Mouse (Mus musculus) heart, embryonic 10.5 days (tissue): ENCODE results near the gene Pou6f1. TPM values are rescaled to one million over a fixed set of nuclear protein-coding genes. Genes with fewer than 3 reads are reported as not detected.
"Not testable (repeated sequence)": the region's sequence is repeated elsewhere in the genome, so short reads cannot be mapped to it uniquely, and the experiment has no call there.

ENCODE experiments used
- DNase-seq: peaks from one replicate; pipeline ENCODE4 v3.0.0-alpha.2; 2017; ENCODE audit warnings: low spot score
- H3K27ac ChIP-seq: fragments of 300-500 bp; sonication (generic); 2 replicates; pipeline ENCODE4 v1.5.1; 2016; ENCODE audit warnings: mild to moderate bottlenecking
- H3K27me3 ChIP-seq: fragments of 300-500 bp; sonication (generic); 2 replicates; pipeline ENCODE4 v1.6.1; 2016; ENCODE audit warnings: mild to moderate bottlenecking; ENCODE audit not compliant: poor library complexity, insufficient read depth, severe bottlenecking
- H3K36me3 ChIP-seq: fragments of 300-500 bp; sonication (generic); 2 replicates; pipeline ENCODE4 v1.6.1; 2016; ENCODE audit warnings: mild to moderate bottlenecking, moderate library complexity
- H3K4me1 ChIP-seq: fragments of 300-500 bp; sonication (generic); 2 replicates; pipeline ENCODE4 v1.6.1; 2016; ENCODE audit warnings: mild to moderate bottlenecking
- H3K4me3 ChIP-seq: fragments of 300-500 bp; sonication (generic); 2 replicates; pipeline ENCODE4 v1.5.1; 2016; ENCODE audit warnings: mild to moderate bottlenecking, moderate library complexity
- H3K9me3 ChIP-seq: fragments of 300-500 bp; sonication (generic); 2 replicates; pipeline ENCODE4 v1.6.1; 2016; ENCODE audit warnings: mild to moderate bottlenecking, moderate library complexity
- WGBS: fragments of 180-500 bp; shearing (Covaris S2); methylation state at CpG from one replicate; pipeline ENCODE4 v1.1.7; 2016; 5-methylcytosine and 5-hydroxymethylcytosine counted together
- polyA plus RNA-seq: library from polyadenylated mRNA; unstranded; fragments of >200 nt; fragmentation: Nextera tagmentation; extraction: Ambion mirVana; gene quantifications from 2 replicates; pipeline ENCODE4 v1.2.1, GENCODE M21; 2016

The Pou6f1 gene
- polyA plus RNA-seq, 1 experiment from 2014 or later: 2.0 TPM

DNA sequence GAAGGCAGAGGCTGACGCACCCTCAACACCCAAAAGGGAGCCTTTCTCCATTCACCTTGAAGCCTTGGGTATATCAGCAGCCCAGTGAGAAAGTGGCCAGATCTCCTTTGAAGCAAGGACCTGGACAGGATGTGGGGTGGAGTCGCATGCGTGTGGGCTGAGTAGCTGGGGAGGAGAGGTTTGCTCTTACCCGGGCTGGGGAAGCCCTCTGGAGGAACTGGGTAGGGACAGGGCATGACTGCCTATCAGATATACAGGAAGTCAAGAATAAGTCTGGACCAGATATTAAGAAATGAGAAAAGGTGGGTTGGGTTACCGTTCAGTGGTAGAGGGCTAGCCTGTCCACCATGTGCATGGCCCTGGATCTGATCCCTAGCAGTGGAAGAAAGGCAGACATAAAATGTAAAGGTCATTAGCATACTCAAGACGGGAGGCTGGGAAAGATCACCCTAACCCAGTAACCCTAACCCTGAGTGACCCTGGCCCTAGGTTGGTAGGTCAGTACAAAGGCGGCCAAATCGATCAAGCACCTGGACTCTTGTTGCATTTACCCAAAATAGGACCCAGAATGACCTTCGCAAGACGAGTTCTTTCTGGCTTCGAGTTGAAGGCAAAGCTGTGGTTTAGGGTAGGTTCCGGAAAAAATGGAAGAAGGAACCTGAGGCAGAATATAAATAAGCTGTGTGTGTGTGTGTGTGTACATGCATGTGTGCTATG is 31.8 kb upstream of the Pou6f1 start:
- WGBS: 75% methylated on average over 12 of the region's 12 CpGs
- Histone ChIP-seq H3K4me3 (no peak overlapping the region), H3K4me1 (peaks cover 29% of the 10 kb centered on the region), H3K27ac (no peak overlapping the region), H3K9me3 (no peaks in the 10 kb centered on the region), H3K36me3 (no peaks in the 10 kb centered on the region), H3K27me3 (peaks cover 31% of the 10 kb centered on the region)
- DNase-seq: no peak

DNA sequence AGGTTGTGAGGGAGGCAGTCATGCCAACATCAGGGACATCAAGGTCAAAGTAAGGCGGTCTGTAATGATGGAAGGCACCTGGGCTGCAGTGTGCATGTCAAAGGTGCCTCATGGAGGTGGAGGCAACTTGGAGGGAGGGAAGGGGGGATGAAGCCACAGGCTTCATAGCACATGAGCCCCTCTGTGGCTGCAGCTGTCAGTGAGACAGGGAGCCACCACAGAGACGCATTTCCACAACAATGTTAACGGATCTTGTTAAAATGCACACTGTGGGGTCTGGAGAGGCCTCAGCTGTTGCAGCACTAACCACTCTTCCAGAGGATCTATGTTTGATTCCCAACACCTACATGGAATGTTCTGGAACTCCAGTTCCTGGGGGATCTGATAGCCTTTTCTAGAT is 30.3 kb upstream of the Pou6f1 start:
- Histone ChIP-seq H3K9me3 (no peaks in the 10 kb centered on the region), H3K36me3 (no peaks in the 10 kb centered on the region), H3K27ac (no peak overlapping the region), H3K27me3 (peaks cover 16% of the 10 kb centered on the region), H3K4me3 (no peak overlapping the region), H3K4me1 (peaks cover 19% of the 10 kb centered on the region)
- 76% methylated on average over 3 of the region's 3 CpGs for WGBS
- no peak for DNase-seq

DNA sequence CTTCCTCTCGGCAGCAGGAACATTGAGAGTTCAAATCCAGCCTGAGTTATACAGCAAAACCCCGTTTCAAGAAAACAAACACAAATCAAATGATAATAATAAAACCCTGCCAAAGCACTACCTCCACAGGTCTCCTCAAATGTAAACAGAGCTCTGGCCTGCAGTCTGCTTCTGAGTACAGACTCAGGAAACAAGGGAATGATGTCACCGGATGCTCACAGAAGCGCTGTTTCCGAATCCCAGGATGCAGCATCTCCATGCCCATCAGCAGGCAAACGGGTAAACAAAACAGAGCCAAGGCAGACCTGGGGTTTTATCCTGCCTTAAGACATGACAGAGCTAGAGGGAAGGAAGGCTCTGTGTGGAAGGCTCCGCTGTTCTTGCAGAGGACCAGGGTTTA is 29.0 kb upstream of the Pou6f1 start:
- no peak for DNase-seq
- peaks cover 5% of the 10 kb centered on the region; the same call in 1 of the 2 replicates for H3K27me3 ChIP-seq
- H3K27ac ChIP-seq: peak overlapping the region; percentile 57; the same call in 1 of the 2 replicates
- H3K9me3 ChIP-seq: no peaks in the 10 kb centered on the region
- no peak overlapping the region for H3K4me3 ChIP-seq
- 47% methylated on average over 7 of the region's 7 CpGs for WGBS
- no peaks in the 10 kb centered on the region for H3K36me3 ChIP-seq
- H3K4me1 ChIP-seq: peaks cover 21% of the 10 kb centered on the region

DNA sequence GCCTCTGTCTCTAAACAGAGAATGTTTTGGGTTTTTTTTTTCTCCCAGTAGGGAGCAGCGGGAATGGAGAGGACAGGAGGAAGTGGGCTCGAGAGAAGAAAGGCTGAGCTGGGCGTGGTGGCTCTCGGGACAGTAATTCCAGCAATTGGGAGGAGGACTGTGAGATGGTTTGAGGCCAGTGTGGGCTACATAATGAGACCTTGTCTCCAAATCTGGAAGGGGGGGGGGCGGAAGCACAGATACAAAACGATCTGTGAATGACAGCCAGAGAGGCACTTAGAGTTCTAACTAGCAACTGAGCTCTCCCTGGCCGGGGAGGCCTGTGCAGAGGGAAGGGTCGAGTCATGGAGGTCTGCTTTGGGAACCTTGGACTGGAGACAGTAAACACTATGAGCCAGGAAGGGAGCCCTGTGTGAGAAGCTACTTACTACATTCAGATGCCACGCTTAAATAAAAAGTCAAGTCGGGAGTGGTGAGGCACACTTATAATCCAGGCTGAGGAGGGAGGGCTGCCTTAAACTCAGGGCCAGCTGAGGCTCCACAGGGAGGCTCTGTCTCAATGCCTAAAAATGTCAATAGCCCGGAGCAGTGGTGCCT is 28.1 kb upstream of the Pou6f1 start:
- 8% methylated on average over 11 of the region's 11 CpGs for WGBS
- Histone ChIP-seq H3K27me3 (no peaks in the 10 kb centered on the region), H3K9me3 (no peaks in the 10 kb centered on the region), H3K36me3 (no peaks in the 10 kb centered on the region), H3K27ac (peak overlapping the region; percentile 57; the same call in 1 of the 2 replicates), H3K4me1 (peaks cover 18% of the 10 kb centered on the region), H3K4me3 (peak overlapping the region; percentile 29; the same call in 1 of the 2 replicates)
- no peak for DNase-seq

DNA sequence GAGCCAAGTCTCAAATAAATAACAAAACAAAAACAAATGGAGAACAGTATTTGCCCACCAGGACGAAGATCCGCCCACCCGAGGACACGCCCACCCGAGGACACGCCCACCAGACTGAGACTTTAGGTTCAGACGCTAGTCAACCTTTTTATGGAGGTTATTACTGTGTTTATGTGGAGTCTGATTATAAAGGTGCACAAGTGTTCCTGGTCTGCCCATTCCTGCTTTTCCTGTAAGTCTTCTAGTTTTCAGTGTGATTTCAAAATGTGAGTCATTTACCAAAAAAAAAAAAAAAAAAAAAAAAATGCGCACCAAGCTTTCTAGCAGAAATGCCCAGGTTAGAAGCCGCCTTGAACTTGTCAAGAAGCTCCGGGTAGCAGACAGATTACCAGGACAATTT is 27.5 kb upstream of the Pou6f1 start:
- H3K27ac ChIP-seq: 0 out of 2 replicates have a peak overlapping the region, but pooled peaks have one; percentile 57
- no peaks in the 10 kb centered on the region for H3K9me3 ChIP-seq
- 18% methylated on average over 10 of the region's 10 CpGs for WGBS
- no peaks in the 10 kb centered on the region for H3K27me3 ChIP-seq
- no peak overlapping the region for H3K4me3 ChIP-seq
- 0 out of 2 replicates have a peak, but pooled peaks cover 2% of the 10 kb centered on the region for H3K36me3 ChIP-seq
- no peak for DNase-seq
- H3K4me1 ChIP-seq: peaks cover 12% of the 10 kb centered on the region

DNA sequence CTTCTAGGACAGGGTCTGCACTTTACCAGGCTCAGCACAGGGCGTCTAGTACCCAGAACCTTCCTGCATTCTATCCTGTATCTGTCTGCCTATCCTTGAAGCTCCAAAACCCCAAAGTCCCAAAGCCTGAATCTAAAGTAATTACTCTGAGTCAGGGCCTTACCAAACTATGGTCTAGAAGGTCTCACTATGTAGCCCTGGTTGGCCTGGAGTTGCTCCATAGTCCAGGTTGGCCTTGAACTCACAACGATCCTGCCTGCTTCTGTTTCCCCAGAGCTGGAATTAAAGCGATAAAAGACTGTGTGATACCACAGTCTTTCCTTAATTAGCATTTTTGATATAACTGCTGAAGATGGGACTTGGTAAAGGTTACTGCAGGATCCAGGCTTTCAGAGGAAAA is 24.7 kb upstream of the Pou6f1 start:
- H3K27ac ChIP-seq: no peak overlapping the region
- no peak for DNase-seq
- 88% methylated on average over 3 of the region's 3 CpGs for WGBS
- H3K9me3 ChIP-seq: no peaks in the 10 kb centered on the region
- peaks cover 17% of the 10 kb centered on the region for H3K36me3 ChIP-seq
- H3K27me3 ChIP-seq: no peaks in the 10 kb centered on the region
- H3K4me3 ChIP-seq: no peak overlapping the region
- H3K4me1 ChIP-seq: peaks cover 12% of the 10 kb centered on the region

DNA sequence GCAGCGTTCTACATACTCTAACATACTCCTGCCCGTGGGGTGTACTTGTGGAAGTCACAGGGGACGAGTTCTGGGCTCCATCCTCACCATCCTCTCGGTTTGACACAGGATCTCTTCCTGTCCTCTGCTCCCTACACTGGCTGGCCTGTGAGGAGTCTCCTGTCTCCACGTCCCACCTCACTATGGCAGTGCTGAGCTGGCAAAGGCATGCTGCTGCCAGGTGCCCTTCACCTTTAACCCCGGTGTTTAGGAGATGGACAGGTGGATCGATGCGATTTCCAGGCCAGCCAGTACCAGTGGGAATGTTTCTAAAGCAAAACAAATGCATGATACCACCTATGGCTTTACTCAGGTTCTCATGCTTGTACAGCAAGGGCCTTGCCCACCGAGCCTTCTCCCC is 24.0 kb upstream of the Pou6f1 start:
- Histone ChIP-seq H3K27me3 (no peaks in the 10 kb centered on the region), H3K4me3 (no peak overlapping the region), H3K36me3 (peaks cover 24% of the 10 kb centered on the region), H3K27ac (no peak overlapping the region), H3K4me1 (peaks cover 12% of the 10 kb centered on the region), H3K9me3 (no peaks in the 10 kb centered on the region)
- no peak for DNase-seq
- 80% methylated on average over 9 of the region's 9 CpGs for WGBS

DNA sequence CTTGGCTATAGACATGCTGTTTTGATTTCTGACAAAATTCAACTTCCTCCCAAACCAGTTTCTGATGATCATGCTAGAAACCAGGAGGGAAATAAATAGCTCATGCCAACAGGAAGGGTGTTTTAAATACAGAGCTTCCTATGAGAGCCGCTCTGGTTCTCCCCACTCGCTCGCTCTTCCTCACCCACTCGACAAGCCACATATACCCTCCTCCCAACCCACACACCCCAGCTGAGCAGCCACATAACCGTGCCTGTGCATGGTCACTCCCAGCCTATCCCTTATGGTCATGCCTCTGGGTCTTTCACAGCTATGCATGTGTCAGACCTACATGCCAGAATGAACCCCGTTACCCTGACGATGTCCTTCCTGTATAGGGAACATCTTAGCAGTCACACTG is 22.4 kb upstream of the Pou6f1 start:
- WGBS: 88% methylated on average over 7 of the region's 7 CpGs
- no peak overlapping the region for H3K27ac ChIP-seq

DNA sequence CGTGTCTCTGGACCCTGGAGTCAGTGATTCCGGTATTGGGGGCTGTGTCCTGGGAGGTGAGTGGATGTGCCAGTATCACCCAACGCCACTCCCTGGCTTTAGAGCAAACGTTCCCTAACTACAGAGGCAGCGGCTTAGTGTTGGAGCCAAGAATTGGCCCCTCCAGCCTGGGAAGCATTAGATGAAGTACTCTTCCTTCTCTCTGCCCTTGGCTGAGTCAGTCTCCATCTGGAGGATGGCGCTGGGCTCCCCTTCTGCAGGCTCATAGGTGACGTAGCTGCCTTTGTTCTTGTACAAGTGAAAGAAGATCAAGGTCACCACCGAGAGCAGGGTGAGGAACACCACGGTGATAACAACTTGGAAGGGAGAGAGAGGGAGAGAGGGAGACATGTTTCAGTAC is 21.9 kb upstream of the Pou6f1 start:
- DNase-seq, H3K9me3 ChIP-seq, H3K4me1 ChIP-seq, H3K27me3 ChIP-seq, H3K4me3 ChIP-seq, H3K27ac ChIP-seq: not testable (repeated sequence)
- H3K36me3 ChIP-seq: peaks cover 38% of the 10 kb centered on the region
- WGBS: 65% methylated on average over 9 of the region's 9 CpGs

More for the DNA sequence above, 22.4 kb upstream of the Pou6f1 start:
- H3K4me3 ChIP-seq: no peak overlapping the region
- peaks cover 3% of the 10 kb centered on the region for H3K4me1 ChIP-seq
- H3K36me3 ChIP-seq: peaks cover 38% of the 10 kb centered on the region
- no peaks in the 10 kb centered on the region for H3K9me3 ChIP-seq
- H3K27me3 ChIP-seq: no peaks in the 10 kb centered on the region
- DNase-seq: no peak

DNA sequence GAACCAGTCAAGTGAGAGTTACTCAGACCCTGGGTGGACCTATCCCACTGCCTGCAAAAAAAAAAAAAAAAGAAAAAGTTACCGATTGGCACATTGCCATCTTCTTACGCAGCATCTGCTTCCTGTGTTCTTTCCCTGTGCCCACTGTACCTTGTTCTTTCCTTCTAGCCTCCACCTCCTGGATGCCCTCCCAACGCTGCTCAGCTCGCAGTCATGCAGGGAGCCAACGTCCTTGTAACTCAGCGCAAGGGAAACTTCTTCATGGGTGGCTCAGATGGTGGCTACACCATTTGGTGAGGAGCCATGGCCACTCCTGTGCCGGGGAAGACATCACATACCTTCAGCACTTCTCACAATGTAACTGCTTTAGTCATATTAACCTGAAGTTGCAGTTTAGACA is 19.4 kb upstream of the Pou6f1 start:
- no peak for DNase-seq
- Histone ChIP-seq H3K27ac (no peak overlapping the region), H3K27me3 (no peaks in the 10 kb centered on the region), H3K4me1 (peaks cover 15% of the 10 kb centered on the region), H3K9me3 (no peaks in the 10 kb centered on the region), H3K4me3 (no peak overlapping the region), H3K36me3 (peaks cover 38% of the 10 kb centered on the region)
- 88% methylated on average over 7 of the region's 7 CpGs for WGBS

DNA sequence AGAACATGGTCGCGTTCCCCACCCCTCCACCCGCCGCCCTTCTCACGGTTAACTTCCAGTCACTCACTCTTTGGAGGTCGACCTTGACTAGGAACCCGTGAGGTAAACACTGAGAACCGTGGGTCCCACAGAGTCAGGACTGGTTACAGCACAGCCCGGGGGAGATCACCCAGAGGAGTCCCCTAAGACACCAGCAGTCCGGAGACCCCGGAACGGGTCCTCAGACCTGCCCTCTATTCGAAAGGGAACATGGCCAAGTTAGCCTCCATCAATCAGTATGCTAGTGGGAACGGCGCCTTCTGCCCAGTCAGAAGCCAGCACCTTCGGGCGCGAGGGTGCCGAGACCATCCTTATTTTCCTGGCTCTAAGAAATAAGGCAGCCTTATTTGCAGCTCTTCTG is 16.4 kb upstream of the Pou6f1 start:
- Histone ChIP-seq H3K9me3 (no peaks in the 10 kb centered on the region), H3K36me3 (peaks cover 36% of the 10 kb centered on the region), H3K4me1 (peaks cover 24% of the 10 kb centered on the region), H3K4me3 (peak overlapping the region; percentile 93), H3K27me3 (no peaks in the 10 kb centered on the region), H3K27ac (peak overlapping the region; percentile 98)
- under 1% methylated on average over 19 of the region's 19 CpGs for WGBS
- no peak for DNase-seq

DNA sequence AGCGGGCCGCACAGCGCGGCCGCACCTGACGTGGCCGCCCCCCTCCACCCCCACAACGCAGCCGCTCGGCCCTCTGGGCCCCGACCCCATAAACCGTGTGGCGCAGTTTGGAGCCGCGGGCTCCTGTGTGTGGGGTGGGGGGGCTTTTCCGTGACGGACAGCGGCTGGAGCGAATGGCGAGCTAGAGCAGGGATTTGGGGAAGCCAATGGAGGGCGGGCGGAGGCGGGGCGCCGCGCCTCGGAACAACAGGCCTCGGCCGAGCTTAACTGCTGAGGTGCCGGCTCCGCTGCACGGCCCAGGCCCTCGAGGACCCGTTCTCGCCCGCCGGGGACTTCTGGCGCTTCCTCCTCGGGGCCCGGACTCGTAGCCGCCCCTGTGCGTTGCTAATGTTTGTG is 16.0 kb upstream of the Pou6f1 start:
- peaks cover 34% of the 10 kb centered on the region for H3K36me3 ChIP-seq
- under 1% methylated on average over 43 of the region's 43 CpGs for WGBS
- H3K27me3 ChIP-seq: no peaks in the 10 kb centered on the region
- H3K27ac ChIP-seq: peak overlapping the region; percentile 98
- H3K9me3 ChIP-seq: no peaks in the 10 kb centered on the region
- peak overlapping the region; percentile 93 for H3K4me3 ChIP-seq
- H3K4me1 ChIP-seq: peaks cover 24% of the 10 kb centered on the region
- DNase-seq: peak; percentile 95

DNA sequence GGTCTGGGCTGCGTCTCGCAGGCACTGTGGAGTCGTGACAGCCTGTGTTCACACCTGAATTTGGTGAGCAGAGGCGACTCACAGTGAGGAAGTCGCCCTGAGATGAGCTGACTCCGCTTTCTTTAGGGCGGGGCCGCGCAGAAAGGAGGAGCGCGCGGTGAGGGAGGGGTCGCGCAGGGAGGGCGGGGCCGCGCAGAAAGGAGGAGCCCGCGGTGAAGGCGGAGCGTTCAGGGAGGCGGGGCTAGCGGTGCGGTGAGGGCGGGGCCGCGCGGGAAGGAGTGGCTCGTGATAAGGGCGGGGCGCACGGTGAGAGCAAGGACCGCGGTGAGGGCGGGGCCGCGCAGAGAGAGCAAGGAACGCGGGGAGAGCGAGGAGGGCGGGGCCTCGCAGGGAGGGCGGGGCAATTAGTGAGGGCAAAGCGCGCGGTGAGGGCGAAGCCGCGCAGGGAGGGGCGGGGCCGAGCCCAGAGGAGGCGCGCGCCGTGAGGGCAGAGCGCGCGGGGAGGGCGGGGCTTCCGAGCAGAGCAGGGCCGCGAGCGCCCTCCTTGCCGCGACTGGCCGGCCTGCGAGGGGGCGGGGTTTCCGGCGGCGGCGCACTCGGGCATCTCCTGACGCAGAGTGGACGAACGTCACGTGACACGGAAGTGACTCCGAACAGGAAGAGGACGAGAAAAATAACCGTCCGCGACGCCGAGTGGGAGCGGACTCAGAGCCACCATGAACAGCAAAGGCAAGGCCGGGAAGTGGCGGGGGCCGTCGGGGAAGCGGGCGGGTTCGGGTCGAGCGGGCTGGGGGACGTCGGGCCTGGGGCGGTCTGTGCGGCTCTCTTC is 15.4 kb upstream of the Pou6f1 start, which contains the start of gene Dazap2:
Dazap2 (plus strand) TSS at position 354 of the 829 bp plus-strand sequence.
- H3K4me3 ChIP-seq: peak within 1 kb of the TSS; percentile 93
- 0 out of 2 replicates have a peak, but pooled peaks cover 4% of the 10 kb centered on the region for H3K27me3 ChIP-seq
- peaks cover 24% of the 10 kb centered on the region for H3K4me1 ChIP-seq
- H3K36me3 ChIP-seq: peaks cover 27% of the 10 kb centered on the region
- H3K9me3 ChIP-seq: no peaks in the 10 kb centered on the region
- peak; percentile 99 for DNase-seq
- under 1% methylated on average over 92 of the region's 99 CpGs for WGBS
- H3K27ac ChIP-seq: peak within 1 kb of the TSS; percentile 98
